Mouse (Mus musculus): Measurements from ENCODE around the gene Tnfsf13.
"Not testable (repeated sequence)": the region's sequence is repeated elsewhere in the genome, so short reads cannot be mapped to it uniquely, and the experiment has no call there.

Tnfsf13 gene

GRCm38 (mm10) chr11:69685526-69686148, at the start of gene Tnfsf13:
Tnfsf13 (minus strand) TSS chr11:69685784.
- peak; percentile 96 for DNase-seq

- DNase-seq, result not testable (repeated sequence)
Measured at GRCm38 (mm10) chr11:69731408-69731807, 45.8 kb upstream of the Tnfsf13 start.

- DNase-seq, result peak; percentile 73
Measured at GRCm38 (mm10) chr11:69729063-69729462, 43.5 kb upstream of the Tnfsf13 start.

- DNase-seq, result no peak
Measured at GRCm38 (mm10) chr11:69725951-69726350, 40.4 kb upstream of the Tnfsf13 start.

GRCm38 (mm10) chr11:69723074-69723473, 37.5 kb upstream of the Tnfsf13 start:
- no peak for DNase-seq

- DNase-seq, result no peak
Measured at GRCm38 (mm10) chr11:69720852-69721251, 35.3 kb upstream of the Tnfsf13 start.

GRCm38 (mm10) chr11:69719423-69719822, 33.8 kb upstream of the Tnfsf13 start:
- DNase-seq, result no peak

- peak; percentile 46 for DNase-seq
Measured at GRCm38 (mm10) chr11:69718661-69719060, 33.1 kb upstream of the Tnfsf13 start.

GRCm38 (mm10) chr11:69716953-69717352, 31.4 kb upstream of the Tnfsf13 start:
- DNase-seq, result no peak

GRCm38 (mm10) chr11:69715929-69716328, 30.3 kb upstream of the Tnfsf13 start:
- peak; percentile 33 for DNase-seq

GRCm38 (mm10) chr11:69715482-69715881, 29.9 kb upstream of the Tnfsf13 start:
- DNase-seq, result peak; percentile 77

GRCm38 (mm10) chr11:69714636-69715329, 29.2 kb upstream of the Tnfsf13 start:
- peak; percentile 89 for DNase-seq

GRCm38 (mm10) chr11:69712954-69713672, 27.5 kb upstream of the Tnfsf13 start:
- DNase-seq, result peak; percentile 73

- DNase-seq, result no peak
Measured at GRCm38 (mm10) chr11:69711082-69711481, 25.5 kb upstream of the Tnfsf13 start.

- DNase-seq, result no peak
Measured at GRCm38 (mm10) chr11:69710470-69710869, 24.9 kb upstream of the Tnfsf13 start.

GRCm38 (mm10) chr11:69709554-69710446, 24.2 kb upstream of the Tnfsf13 start:
- DNase-seq, result no peak

- DNase-seq, result no peak
Measured at GRCm38 (mm10) chr11:69708614-69709265, 23.2 kb upstream of the Tnfsf13 start.

GRCm38 (mm10) chr11:69707873-69708381, 22.3 kb upstream of the Tnfsf13 start:
- DNase-seq, result no peak

GRCm38 (mm10) chr11:69707480-69707847, 21.9 kb upstream of the Tnfsf13 start:
- no peak for DNase-seq

GRCm38 (mm10) chr11:69706775-69707479, 21.3 kb upstream of the Tnfsf13 start:
- DNase-seq, result peak; percentile 93

GRCm38 (mm10) chr11:69704613-69705010, 19.0 kb upstream of the Tnfsf13 start:
- no peak for DNase-seq
